Mouse (Mus musculus) T-helper 17 cell (primary cell): Measurements from ENCODE around the gene Tgif2.
"Not testable (repeated sequence)": the region's sequence is repeated elsewhere in the genome, so short reads cannot be mapped to it uniquely, and the experiment has no call there.

Experiments
- in situ Hi-C, 2 experiments: fragments of 300-600 bp; cut with MboI, MseI; formaldehyde crosslinking; loops; 1 replicate in 1 of 2; 2 replicates in 1 of 2; pipeline ENCODE4 v1.15.1; 2025; ENCODE audit warnings: high pct_unique_total_duplicates in 2 of 2

Tgif2 gene

DNA sequence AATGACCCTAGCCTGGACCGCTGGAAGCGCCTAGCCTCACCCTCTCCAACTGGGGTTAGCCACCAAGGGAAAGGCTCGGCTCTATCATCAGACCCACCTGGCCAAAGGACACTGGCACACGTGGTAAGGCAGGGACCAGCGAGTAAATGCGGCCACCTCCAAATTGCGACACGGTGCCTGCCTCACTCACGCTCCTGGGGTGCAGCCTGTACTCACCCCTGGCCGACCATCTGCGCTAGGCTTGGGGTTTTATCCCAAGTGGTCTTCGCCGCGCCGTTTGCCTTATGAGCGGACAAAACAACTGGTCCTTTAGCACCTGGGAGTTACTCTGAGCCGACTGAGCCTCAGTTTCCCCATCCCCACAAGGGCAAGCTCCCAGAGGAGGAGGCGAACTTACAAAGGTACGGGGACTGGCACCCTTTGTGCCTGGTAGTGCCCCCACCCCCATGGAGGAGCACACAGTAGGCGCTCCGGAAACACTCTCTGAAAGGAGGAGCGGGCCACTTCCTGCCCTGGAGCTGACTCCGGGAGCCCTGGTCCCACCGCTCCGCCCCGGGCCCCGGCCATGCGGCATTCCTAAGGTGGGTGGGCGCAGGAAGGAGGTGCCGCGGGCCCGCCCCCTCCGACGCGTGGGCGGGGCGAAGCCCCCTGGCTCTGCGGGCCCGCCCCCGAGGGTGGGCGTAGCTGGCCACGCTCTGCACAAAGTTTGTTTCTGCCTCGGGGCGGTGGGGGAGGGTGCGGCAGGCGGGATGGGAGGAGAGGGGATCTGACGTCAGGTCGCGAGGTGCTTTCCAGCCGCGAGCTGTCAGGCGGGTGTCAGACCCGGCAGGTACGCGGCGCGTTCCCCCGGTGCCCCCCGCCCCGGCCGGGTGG is at the start of gene Tgif2:
Tgif2 (plus strand) TSS at position 689 of the 873 bp plus-strand sequence.
- in situ Hi-C loops = no loop called here

DNA sequence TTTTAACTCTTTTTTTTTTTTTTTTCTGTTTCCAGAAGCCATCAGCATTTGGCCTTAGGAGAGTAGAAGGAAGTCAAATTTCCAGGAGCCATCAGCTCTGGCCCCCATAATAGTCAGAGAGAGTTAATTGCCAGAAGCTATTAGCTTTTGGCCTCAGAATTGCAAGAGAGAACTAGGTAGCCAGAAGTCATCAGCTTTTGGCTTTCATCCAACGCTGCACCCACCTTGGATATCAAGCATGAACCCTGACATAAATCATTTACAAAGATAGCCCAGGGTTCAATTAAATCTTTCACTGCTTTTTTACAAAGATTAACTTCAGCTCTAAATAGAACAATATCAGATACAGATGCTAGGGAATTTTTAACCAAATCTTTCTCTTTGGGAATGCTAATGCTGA is 41.3 kb upstream of the Tgif2 start:
- in situ Hi-C loops = no loop called here

DNA sequence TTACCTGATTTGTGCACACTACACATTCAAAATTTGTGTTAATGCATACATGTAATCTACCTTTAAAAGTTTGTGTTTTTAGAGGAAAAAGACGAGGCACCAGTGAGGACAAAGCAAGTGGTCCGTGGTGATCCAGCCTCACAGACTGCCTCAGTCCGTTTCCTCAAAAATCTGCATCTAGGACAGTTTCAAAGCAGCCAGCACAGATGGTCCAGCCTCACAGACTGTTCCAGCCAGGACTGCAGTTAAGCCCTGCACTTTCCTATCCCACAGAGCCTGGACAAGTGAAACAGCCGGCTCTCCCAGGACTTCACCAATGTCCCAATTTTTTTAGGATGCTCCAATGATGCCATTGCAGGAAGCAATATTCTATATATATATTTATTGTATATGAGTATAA is 38.8 kb upstream of the Tgif2 start:
- in situ Hi-C loops = no loop called here

DNA sequence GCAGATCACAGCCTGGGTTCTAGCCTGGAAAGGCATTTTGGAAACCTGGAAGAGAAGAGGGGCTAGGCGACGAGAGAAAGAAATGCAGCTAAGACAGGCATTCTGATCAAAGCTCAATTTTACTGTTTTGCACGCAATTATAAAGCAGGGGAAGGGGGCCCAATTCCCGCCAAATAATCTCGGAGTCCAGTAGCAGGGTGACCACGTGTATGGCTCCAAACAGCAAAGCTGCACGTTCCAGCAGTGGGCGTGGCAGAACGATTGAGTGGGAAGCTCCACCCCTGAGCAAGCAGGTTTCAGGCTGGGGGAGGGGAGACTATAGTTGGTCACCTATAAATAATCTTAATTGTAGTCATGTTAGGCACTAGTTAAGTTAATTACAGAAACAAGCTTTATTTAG is 37.7 kb upstream of the Tgif2 start:
- in situ Hi-C loops = not testable (repeated sequence)

DNA sequence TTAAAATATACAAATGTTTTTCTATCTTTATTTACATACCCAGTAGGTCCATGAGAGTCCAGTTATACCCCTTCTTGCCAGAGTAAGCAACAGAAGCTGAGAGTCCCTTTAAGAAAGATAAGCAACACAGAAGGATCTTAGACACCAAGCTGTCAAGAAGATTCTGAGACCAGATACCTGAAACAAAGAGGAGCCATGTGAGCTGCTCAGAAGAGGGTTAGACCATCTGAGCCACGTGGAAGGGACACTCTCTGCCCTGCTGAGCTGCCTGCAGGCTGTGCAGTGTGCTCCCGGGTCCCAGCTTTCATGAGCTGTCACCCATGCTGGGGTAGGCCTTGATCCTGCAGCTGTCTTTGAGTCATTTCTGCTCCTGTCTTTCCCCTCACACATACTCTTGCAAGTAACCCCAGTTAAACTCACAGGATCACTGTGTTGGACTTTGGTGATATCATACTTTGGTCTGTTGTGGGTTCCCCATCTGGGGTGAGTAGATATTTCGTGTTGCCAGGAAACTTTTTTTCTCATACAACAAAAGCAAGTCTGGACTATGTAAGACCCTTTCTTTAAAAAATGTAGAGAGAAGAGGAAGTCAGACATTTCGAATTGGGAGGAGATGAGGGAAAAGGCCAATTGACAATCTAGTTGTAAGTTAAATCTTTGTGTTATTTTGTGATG is 36.0 kb upstream of the Tgif2 start:
- in situ Hi-C loops = no loop called here

DNA sequence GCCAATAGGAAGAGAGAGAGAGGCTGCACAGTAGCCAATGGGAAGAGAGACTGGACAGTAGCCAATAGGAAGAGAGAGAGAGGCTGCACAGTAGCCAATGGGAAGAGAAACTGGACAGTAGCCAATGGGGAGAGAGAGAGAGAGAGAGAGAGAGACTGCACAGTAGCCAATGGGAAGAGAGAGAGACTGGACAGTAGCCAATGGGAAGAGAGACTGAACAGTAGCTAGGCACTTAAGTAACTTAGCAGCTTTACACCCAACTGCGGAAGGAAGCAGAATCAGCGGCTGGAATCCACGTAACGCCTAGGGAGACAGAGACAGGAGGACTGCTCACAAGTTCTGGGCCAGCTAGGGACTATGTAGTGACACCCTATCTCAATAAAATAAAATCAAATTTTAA is 35.2 kb upstream of the Tgif2 start:
- in situ Hi-C loops = no loop called here

DNA sequence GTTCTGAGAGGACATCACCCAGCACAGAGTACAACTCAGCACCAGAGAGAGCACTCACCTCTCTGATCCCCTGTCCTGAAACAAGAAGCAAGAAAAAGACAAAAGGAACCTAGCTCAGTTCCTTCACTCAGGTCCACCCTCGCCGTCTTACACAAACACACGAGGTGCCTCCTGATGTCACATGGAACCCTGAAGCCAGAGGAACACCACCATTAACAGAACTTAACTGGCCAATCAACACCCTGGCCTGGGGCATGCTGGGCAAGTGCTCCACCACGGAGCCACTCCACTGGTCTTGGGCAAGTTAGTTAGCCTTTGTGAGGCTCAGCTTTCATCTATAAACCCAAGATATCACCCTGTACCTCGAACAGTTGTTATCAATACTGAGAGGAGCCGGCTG is 32.9 kb upstream of the Tgif2 start:
- in situ Hi-C loops = no loop called here

DNA sequence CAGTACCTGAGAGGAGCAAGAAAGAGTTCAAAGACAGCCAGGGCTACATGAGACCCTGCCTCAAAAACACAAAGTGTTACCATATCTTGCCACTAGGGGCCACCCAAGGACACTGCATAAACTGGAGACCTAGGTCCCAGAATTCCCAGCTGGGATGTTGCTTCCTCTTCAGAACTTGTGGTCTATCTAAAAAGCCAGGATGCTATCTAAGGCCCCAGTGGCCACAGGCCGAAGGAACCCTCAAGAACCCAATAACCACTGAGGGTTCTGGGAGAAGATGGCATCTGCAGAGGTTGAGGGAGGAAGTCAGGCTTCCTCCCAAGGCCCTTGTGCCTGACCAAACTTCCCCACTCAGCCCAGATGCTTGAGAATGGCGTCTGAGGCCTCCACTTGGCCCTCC is 30.2 kb upstream of the Tgif2 start:
- in situ Hi-C loops = no loop called here

DNA sequence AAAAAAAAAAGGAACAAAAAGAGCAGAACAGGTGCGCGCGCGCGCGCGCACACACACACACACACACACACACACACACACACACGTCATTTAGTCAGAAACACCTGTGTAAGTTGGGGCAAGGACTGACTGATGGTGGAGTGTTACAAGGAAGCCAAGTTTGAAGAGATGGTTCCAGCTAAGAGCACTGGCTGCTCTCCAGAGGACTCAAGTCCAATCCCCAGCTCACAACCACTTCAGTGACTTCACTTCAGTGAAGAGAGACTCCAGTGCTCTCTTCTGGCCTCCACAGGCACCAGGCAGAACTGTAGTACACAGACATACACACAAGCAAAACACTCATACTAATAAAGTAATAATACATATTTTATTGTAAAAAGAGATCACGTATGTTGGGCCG is 29.1 kb upstream of the Tgif2 start:
- in situ Hi-C loops = no loop called here

DNA sequence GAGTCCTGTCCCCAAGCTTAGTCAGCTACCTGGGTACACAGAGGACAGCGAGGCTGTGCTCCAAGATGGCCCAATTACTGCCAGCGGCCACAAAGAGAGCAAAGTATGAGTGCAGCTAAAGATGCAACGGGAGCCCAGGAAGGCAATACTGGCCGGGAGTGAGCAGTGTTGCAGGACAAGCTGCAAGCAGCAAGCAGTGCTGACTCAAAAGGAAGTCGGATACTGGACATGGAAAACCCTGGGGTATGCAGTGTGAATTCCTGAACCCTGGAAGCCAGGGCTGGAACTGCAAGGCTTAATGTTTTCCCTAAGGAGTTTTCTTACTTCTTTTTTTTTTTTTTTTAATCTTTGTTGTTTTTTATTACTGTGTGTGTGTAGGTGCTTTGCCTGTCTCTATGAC is 28.3 kb upstream of the Tgif2 start:
- in situ Hi-C loops = no loop called here

DNA sequence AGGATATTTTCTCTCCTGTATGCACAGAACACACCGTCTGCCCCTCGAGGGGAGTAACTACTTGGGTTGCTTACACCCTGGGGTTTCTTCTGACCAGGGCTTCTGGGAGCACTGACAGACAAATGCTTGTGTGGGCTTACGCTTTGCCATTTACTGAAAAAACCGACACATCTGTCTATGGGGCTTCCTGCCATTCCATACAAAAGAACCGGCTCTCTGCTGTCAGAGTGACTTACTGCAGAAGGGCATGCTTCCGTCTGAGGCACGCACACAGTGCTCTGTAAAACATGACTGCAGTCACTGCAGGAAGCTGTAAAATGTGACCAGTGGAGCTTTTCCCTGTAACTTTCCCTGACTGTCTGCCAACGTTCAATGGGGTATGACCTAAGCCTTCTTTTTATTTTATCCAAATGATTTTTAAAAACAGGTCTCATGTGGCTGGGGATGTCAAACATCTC is 25.4 kb upstream of the Tgif2 start:
- in situ Hi-C loops = no loop called here

DNA sequence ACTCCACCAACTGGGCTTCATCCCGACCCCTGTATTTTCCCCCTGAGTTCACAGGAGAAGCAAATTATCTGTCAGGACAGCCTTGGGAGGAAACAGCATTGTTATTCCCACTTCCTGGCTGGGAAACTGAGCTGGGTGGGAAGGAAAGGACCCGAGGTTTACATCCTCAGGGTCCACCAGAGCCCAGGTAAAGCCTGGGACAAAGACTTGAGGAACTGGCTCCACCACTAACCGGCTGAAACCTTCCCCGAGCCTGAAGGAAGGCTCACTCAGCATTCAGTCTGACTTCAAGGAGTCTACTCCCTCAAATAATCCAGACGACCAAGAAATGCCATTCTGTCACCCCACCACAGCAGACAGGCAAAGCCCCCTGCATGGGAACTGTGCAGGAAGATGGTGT is 24.9 kb upstream of the Tgif2 start:
- in situ Hi-C loops = no loop called here

DNA sequence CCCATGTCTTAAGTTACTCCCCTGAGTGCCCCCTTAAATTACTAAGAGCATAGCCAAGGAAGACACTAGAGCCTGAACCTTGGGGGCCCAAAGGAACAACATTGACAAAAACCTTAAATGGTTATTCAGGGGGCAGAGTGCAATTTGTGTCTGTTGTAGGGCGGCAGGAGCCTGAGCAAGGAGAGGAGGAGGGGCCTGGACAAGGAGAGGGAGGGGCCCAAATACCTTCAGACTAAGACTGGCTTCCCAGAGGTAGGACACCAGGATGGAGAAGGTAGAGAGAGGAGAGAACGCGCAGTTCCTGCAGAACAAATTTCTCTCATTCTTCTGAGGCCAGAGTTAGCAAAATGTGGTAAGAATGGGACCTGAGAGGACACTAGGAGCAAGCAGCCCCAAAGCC is 24.4 kb upstream of the Tgif2 start:
- in situ Hi-C loops = no loop called here

DNA sequence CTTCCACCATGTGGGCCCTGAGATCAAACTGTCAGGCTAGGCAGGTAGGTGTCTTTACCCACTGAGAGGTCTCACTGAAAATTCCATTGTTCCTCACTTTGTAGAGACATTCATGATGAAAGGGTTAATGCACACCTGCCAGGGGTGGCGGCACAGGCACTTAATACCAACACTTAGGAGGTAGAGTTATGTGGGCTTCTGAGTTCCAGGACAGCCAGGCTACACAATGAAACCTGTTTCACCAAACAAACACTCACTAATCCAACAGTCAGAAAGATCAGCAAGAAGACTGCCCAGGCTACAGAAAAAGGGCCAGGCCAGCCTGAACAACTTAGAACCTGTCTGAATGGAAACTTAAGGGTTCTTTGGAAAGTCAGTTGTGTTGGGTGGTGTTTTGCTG is 23.7 kb upstream of the Tgif2 start:
- in situ Hi-C loops = no loop called here

DNA sequence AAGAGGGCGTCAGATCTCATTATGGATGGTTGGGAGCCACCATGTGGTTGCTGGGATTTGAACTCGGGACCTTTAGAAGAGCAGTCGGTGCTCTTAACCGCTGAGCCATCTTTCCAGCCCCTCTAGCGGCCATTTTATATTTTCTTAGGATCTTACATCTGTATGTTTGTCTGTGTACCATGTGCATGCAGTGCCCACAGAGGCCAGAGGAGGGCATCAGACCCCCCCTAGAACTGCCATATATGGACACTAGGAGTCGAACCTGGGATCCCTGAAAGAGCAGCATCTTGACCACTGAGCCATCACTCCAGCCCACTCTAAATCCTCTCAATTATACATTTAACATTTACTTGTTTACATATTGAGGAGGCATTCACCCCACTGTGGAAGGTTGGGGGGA is 14.7 kb upstream of the Tgif2 start:
- in situ Hi-C loops = not testable (repeated sequence)

DNA sequence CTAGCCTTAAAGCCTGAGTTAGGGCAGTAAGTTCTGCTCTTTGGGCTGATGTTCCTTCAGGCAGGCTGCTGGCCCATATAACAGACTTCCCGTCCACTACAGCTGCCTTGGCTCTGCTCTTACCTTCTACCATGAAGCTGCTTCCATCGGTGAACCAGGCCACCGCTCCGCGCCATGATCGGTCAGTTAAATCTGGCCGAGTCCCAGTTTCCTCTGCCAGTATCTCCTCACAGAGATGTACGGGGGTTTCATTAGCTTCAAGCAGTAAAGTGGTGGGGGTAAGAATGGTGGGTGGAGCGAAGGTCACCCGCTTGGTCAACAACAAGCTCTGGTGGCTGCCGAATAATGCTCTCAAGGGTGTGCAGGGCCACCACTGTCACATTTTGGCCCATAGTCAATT is 5.5 kb upstream of the Tgif2 start:
- in situ Hi-C loops = no loop called here

DNA sequence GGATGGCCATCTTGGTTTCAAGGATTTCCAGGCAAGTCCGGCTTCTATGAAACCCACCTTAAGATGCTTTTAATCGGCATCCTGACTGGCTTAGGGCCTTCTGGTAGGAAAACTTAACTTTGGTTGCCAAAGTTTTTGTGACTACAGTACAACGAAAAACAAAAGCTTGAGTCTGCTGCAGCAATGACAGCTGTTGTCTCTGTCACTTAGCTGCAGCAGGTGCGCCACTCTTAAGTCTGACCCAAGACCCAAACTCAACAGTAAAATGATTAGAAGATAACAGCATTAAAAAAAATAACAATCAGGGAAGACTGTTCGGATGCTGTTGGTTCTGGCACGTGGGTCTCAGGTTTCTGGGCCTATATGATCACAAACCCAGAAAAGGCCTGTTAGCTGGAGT is 968 bp upstream of the Tgif2 start:
- in situ Hi-C loops = no loop called here

DNA sequence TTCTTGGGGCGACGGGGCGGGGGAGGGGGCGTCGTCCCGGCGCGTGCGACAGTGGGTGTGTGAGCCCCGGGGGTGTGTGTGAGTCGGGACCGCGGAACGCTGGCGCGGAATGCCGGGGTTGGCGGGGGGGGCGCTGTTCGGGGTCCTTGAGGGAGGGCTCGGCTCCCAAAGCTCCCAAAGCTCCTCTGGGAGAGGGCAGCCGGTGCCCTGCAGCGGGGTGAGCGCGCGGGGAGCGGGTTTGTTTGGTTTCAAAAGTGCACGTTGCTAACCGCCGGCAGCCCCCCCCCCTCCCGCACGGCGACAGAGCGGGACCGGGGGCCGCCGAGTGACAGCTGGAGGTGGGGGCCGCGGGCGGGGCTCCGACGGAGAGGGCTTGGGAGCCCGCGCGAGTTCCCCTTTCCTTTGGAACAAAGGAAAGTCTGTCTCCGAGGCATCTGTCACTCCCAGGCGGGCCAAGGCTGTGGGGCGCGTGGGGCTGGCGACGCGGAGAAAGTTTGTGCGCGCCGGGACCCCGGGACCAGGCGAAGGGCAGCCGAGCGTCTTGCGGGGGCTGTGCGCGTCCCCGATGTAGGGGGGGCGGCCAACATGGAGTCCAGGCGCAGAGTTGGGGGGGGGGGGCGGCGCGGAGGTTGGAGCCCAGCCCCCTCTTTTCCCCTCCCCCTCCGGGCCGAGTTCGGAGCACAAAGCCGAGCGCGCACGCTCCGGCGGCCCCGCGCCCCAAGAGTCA is 657 bp downstream of the Tgif2 start:
- in situ Hi-C loops = no loop called here

DNA sequence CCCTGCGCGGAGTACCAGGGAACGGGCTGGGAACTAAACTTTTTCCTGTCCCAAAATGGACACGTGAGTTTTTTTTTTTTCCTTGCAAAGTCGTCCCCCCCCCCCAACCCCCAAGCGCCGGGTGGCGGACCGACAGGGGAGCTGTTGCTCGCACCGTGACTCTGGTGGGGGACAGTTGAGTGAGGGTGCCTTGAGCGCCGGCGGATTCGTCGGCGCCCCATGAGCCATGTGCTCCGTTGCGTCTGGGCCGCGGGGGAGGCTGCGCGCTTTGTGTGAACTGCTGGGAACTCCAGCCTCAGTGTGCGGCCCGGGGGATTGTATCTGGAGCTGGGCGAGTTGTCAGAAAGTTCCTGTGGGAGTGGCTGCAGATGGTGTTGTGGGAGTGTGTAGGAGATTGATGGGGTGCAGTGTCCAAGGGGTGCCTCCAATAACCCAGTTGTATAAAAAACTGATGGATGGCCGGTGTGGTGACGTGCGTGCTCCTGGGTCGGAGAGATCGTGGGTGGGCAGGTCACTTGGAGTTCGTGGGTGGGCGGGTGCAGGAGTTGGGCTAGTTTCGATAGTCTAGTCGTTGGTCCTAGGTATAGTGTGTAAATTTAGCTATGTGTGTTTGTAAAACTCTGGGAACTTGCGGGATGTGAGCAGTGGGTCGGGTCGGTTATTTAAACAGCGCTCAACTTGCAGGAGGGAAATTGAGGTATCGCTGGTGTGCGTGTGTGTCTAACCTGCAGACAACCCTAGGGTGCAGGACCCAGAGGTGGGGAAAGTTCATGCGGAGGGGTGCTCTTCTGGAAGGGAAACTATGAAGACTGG is 1.4 kb downstream of the Tgif2 start:
- in situ Hi-C loops = no loop called here

DNA sequence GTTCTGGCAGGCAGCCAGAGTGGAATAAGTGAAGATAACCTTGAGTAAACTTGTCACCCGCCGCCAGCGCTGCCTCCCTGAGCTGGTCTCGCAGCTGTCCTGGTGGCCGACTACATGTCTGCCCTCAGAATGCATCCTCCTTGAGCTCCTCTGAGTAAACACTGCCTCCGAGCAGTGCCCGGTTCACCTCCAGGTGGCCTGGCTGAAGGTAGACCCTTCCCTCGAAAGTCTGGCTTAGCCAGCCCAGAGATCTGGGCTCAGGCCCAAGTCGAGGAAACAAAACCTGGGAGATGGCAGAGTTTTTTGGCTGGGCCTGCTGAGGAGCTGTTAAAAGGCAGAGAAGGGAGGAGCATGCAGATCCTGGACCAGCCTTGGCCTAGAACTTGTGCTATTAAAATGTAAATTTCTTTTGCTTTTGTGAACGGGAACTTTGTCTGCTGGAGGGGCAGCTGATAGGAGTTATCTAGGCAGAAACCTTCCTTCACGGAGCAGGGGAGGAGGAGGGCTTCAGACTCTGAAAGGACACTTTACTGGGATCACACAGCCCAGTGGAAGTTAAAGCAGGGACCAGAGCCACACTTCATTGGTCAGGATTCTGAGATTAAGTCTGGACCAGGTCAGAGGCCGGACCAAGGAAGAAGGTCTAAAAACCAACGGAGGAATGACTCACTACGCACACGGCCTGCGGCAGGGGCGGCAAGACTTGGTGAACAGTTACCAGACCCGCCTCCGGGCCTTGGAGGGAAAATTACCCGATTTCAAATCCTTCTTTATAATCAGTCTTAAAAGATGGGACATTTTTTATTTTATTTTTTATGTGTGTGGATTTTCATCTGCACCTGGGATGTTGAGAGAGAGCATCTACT is 2.3 kb downstream of the Tgif2 start:
- in situ Hi-C loops = no loop called here

DNA sequence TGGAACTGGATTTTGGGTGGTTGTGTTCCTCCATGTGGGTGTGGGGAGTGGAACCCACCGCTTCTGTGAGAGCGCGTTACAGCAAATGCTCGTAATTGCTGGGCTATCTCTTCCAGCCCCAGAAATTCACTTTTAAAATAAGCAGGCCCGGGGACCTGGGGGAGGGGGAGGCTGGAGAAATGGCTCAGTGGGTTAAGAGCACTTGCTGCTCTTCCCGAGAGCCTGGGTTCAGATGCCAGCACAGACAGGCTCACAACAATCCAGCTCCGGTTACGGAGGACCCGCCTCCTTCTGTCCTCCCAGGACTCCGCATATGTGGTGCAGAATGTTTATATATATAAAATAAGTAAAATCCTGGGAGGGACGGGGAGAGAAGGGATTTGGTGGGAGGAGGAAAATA is 2.9 kb downstream of the Tgif2 start:
- in situ Hi-C loops = no loop called here
